Mouse (Mus musculus) WW6 (cell line): Measurements from ENCODE around the gene Slc31a1.
A peak's percentile ranks its signal among the peaks of the same experiment; 100 is the strongest.

Source experiments
- DNase-seq: peaks from one replicate; pipeline ENCODE4 v3.0.0-alpha.2; 2013; ENCODE audit warnings: low read depth, low spot score

Gene Slc31a1

DNA sequence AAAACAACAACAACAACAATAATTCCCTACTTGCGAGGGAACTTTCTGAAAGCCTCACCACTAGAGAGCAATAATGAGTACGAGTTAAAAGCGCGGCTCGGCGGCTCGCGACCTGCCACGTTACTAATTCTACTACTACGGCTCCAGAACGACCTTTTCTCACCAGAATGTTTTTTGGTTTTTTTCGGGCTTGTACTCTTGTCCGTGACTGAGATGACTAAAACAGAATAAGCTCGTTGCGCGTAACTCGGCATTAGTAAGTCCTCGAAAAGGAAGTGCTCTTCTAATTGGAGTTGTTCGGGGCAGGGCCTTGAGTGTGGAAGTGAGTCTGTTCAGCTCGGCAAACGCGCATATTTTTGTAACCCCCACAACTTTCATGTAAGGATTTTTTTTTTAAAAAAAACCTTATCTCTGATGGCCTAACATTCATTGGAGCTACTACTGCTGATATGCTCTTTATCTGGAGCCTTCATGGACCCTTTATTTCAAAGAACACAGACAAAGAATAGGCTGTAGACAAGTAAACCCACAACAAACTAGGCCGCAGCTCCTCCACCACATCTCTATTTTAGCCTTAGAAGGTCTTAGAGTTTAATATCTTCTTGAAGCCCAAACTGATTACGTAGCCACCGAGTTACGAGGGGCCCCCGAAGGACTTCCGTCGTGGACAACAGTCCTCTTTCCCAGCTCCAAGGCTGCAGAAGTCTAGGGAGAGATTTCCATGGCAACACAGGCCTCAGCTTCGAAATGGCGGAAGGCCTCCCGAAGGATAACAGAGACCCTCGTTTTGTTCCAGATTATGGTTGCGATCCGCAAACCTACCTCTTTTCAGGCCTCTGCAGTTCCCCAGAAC, 47.4 kb downstream of the Slc31a1 start:
- DNase-seq: peak; percentile 20

GRCm38 (mm10) chr4:62408601-62409282, 48.2 kb downstream of the Slc31a1 start, which contains the start of the genes Cdc26 and Prpf4:
Cdc26 (minus strand) TSS chr4:62408642.
Prpf4 (plus strand) TSS chr4:62408797.
- DNase-seq: peak; percentile 94

DNA sequence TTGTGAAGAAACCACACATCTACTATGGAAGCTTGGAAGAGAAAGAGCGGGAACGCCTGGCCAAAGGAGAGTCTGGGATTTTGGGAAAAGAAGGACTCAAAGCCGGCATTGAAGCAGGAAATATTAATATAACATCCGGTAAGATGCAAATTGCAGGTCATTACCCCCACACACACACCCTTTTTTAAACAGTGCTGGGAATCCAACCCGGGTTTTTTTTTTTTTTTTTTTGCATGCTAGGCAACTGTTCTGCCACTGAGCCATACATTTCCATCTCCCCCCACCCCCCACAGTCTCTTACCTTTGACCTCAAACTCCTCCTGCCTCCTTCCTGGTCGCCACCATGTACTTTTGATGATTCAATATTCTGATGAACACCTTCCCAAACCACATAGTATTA, 49.1 kb downstream of the Slc31a1 start:
- DNase-seq: no peak

- DNase-seq: no peak
Measured at GRCm38 (mm10) chr4:62410325-62410724, 49.8 kb downstream of the Slc31a1 start.

GRCm38 (mm10) chr4:62411606-62412005, 51.1 kb downstream of the Slc31a1 start:
- DNase-seq: no peak

DNA sequence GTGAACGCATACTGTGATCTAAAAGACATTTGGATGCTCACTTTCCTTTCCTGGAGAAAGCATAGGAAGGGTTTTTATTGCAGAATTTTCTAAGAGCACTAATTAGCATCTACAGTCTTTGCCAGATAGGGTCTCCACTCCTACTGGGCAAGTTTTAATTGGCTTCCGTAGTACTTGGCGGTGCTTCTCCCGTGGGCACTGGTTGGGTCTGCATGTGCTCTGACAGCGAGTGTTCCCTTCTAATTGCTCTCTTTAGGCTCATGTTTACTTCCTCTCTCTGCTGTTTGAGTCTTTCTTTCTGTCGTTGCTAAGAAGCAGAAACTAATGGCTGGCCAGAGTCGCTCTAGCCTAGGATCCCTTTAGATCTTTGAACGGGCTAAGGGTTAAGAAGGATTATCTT, 57.9 kb downstream of the Slc31a1 start:
- DNase-seq: no peak

GRCm38 (mm10) chr4:62419091-62419490, 58.6 kb downstream of the Slc31a1 start:
- DNase-seq: no peak

DNA sequence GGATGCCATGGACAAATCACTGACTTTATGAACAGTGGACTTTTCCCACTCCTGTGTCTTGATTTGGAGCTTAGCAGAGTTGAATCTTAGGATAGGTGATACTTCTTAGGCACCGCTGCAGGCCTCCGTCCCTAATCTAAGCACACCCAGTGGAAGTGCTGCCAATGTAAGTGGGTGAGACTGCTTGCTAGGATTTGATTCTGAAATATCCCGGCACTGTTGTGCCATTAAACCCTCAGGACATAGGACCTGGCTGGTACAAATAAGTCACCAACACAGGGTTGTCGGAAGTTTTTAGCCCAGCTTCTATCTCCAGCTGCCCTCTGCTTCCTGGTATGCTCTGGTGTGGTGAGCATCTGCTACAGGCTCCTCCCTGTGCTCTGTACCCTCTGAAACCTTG, 65.4 kb downstream of the Slc31a1 start:
- no peak for DNase-seq

DNA sequence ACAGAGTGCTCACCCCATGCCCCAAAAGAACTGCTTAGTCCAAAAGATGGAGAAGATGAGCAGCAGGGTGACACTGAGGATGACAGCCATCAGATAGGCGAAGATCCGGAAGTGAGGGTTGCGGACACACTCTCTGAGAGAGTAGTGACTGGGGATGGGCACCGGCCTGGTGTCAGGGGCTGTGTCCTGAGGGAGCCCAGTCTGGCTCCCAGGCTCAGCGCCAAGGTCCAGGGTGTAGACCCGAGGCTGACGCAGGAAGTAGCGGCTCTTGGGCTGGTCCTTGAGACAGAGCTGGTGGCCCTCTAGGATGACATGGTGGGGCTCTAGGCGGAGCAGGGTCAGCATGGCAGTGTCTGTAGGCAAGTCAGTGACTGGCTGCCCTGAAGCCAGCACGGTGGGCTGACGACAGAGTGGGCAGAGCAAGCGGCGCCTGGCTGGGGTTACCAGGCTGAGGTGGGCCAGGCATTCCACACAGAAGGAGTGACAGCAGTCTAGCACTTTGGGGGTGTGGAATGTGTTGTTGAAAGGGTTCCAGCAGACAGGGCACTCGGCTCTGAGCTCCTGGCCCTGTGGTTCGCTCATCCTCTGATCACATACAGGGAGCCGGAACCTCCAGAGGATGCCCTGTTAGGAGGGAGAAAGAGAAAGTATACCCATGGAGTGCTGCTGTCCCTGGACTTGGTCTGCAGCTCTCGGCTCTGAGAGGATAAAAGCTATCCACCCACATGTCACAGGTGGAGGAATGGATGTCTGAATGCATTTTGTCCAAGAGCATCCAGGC, 67.6 kb downstream of the Slc31a1 start:
- no peak for DNase-seq

- DNase-seq: no peak
Measured at GRCm38 (mm10) chr4:62429616-62430015, 69.1 kb downstream of the Slc31a1 start.

DNA sequence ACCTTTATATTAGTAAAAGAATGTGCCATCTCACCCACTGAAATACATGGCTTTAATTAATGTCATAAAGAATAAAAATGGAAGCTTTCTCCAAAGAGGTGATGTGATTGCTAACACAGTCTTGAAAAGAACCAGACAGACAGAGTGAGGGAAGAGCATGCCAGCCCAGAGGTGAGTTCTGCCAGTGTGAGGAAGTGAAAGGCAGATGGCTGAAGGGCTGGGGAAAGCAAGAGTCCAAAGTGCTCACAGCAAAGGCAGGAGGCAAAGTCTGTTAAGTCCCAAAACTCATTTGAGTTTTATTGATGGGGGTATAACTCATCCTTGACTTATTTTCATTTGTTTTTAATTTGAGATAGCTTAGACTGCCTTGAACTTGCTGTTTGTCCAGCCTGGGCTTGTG, 70.2 kb downstream of the Slc31a1 start:
- DNase-seq: no peak

GRCm38 (mm10) chr4:62431522-62431921, 71.0 kb downstream of the Slc31a1 start:
- no peak for DNase-seq

- DNase-seq: no peak
Measured at GRCm38 (mm10) chr4:62433939-62434870, 73.7 kb downstream of the Slc31a1 start.

DNA sequence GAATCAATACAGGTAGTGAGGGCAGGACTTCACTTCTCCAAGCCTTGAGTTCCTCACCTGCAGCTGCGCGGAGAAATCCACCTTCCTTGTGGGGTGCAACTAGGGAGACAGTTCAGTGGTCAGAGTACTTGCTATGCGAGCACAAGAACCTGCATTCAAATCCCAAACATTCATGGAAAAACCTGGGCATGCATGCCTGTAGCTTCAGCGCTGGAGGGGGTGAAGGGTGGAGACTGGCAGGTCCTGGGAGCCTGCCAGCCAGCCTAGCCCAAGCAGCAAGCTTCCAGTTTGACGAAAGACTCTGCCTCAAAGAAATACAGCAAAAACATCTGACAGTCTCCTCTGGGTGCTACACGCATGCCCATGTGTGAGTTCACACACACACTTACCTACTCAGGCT, 74.6 kb downstream of the Slc31a1 start, which contains the start of gene Rnf183:
Gene Rnf183 (minus strand): TSS at position 172 of the 400 bp plus-strand sequence.
- DNase-seq: no peak

- DNase-seq: no peak
Measured at GRCm38 (mm10) chr4:62437256-62437778, 76.8 kb downstream of the Slc31a1 start.

DNA sequence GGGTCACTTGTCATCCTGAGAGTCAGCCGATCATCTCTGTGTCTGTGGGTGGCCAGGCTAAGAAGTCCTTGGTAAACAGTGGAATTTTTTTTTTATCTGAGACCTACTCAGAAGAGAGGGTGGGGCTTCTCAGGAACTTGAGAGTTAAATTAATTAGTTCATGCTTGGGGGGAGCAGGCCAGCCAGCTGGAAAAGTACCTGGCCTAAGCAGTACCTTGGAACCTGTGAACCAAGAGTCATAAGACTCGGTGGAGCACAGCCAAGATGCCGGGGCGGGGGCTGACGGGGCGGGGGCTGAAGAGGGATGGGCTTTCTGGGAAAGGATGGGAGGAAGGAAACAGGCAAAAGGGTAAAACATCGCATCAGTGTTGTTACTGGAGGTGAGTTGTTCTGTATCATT, 77.3 kb downstream of the Slc31a1 start:
- DNase-seq: no peak

DNA sequence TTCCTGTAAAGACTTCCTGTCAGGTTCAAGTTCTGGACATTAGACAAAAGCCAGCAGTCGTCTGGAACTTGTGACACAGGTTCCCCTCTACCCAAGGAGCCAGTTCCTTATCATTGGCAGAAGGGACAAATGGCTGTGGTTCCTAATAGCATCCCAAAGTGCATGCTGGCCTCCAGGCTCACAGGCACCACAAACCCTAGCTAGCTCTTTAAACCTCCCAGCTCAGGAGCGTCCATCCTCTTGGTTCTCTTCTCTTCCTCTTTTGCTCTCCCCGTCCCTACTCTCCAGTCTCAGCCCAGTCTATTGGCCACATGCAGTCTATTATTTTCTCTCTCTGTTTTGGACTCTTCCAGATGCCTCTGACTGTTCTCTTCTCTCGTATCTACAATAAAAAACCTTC, 79.3 kb downstream of the Slc31a1 start:
- no peak for DNase-seq

DNA sequence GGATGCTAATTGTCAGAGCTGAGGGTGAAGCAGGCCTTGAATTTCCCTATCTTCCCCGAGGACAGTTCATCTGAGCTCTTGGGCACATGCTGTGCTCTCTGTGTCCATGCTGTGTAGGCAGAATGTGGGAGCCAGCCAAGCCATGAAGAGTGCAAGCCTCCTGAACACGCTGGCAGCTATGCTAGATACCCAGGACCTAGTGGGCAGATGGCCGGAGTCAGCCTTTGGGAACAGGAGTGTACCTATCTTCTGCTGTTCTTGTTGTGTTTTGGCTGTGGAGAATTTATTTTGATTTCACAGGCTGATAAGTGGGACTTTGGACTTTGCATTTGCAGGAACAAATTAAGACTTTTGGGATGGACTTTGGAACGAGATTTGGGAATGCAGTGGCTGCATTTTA, 80.0 kb downstream of the Slc31a1 start:
- DNase-seq: no peak

- DNase-seq: no peak
Measured at GRCm38 (mm10) chr4:62440986-62441385, 80.5 kb downstream of the Slc31a1 start.
